8 mouse cellular contexts compared by ENCODE assay signal in genomic region chr3:122729601-122729959, GRCm38 (mm10). TPM values are rescaled to one million over a fixed set of nuclear protein-coding genes. Genes with fewer than 3 reads are reported as not detected.
DNase-seq lines count a peak whose midpoint lies in the region; ATAC-seq and TF ChIP-seq lines count a peak whose summit lies in the region.

No protein-coding gene starts in this region.

- WGBS in hindbrain, embryonic 14.5 days = 2% methylated on average over 22 of the region's 22 CpGs
- 0% methylated on average over 22 of the region's 22 CpGs for WGBS in midbrain, embryonic 12.5 days

- H3K27me3 ChIP-seq in E14TG2a.4 (ENCODE audit: insufficient read depth, low read length) = peaks cover 47% of the 10 kb centered on the region
- H3K27me3 ChIP-seq in hindbrain, embryonic 14.5 days (ENCODE audit: control insufficient read depth, insufficient read depth, low read length) = no peaks in the 10 kb centered on the region
- no peaks in the 10 kb centered on the region for H3K27me3 ChIP-seq in midbrain, embryonic 12.5 days

- peak overlapping the region; percentile 88 for H3K4me3 ChIP-seq in E14TG2a.4 (replicated peaks; ENCODE audit: low read length)
- H3K4me3 ChIP-seq in hindbrain, embryonic 14.5 days (replicated peaks; ENCODE audit: low read length) = peak overlapping the region; percentile 69
- peak overlapping the region; percentile 74 for H3K4me3 ChIP-seq in midbrain, embryonic 12.5 days

- peaks cover 12% of the 10 kb centered on the region for H3K4me1 ChIP-seq in E14TG2a.4 (replicated peaks; ENCODE audit: low read depth, low read length)
- H3K4me1 ChIP-seq in hindbrain, embryonic 14.5 days (replicated peaks; ENCODE audit: control insufficient read depth, insufficient read depth, low read length) = no peaks in the 10 kb centered on the region; the same call in 1 of the 2 replicates
- peaks cover 15% of the 10 kb centered on the region for H3K4me1 ChIP-seq in midbrain, embryonic 12.5 days

- no peaks in the 10 kb centered on the region for H3K9me3 ChIP-seq in E14TG2a.4 (ENCODE audit: low read length)
- H3K9me3 ChIP-seq in hindbrain, embryonic 14.5 days (ENCODE audit: control insufficient read depth, low read length) = no peaks in the 10 kb centered on the region
- no peaks in the 10 kb centered on the region for H3K9me3 ChIP-seq in midbrain, embryonic 12.5 days

- H3K4me2 ChIP-seq in hindbrain, embryonic 14.5 days (replicated peaks) = peak overlapping the region; percentile 87
- H3K4me2 ChIP-seq in midbrain, embryonic 12.5 days (replicated peaks) = peak overlapping the region; percentile 59

- DNase-seq in adrenal gland, postnatal 10 days = peak; percentile 80
- peak; percentile 5 for DNase-seq in frontal cortex, postnatal 36 days (ENCODE audit: low spot score in 2 of 2)
- peak; percentile 30 for DNase-seq in hindbrain, embryonic 14.5 days (ENCODE audit: low spot score)
- peak; percentile 40 for DNase-seq in liver
- peak; percentile 72 for DNase-seq in testis, postnatal 10 days (ENCODE audit: low spot score)
- no peak for DNase-seq in Muller cell, postnatal 12 days (ENCODE audit: inconsistent ontology term)

- no peak for TF ChIP-seq CTCF in E14TG2a.4 (conservative IDR thresholded peaks at IDR 0.05; ENCODE audit: low read length)

- peak overlapping the region; percentile 58 for H3K27ac ChIP-seq in hindbrain, embryonic 14.5 days
- H3K27ac ChIP-seq in midbrain, embryonic 12.5 days (replicated peaks) = peak overlapping the region; percentile 86

- no peaks in the 10 kb centered on the region for H3K36me3 ChIP-seq in E14TG2a.4 (ENCODE audit: insufficient read depth, low read length)
- H3K36me3 ChIP-seq in hindbrain, embryonic 14.5 days (replicated peaks; ENCODE audit: control insufficient read depth, insufficient read depth) = no peaks in the 10 kb centered on the region
- H3K36me3 ChIP-seq in midbrain, embryonic 12.5 days = no peaks in the 10 kb centered on the region

- peak; percentile 71; the same call in 1 of the 2 replicates for ATAC-seq in hindbrain, embryonic 14.5 days (ENCODE audit: low FRiP score)
- peak; percentile 72 for ATAC-seq in midbrain, embryonic 12.5 days (ENCODE audit: low FRiP score, low read depth)

- H3K9ac ChIP-seq in hindbrain, embryonic 14.5 days = peak overlapping the region; percentile 72
- H3K9ac ChIP-seq in midbrain, embryonic 12.5 days (replicated peaks) = peak overlapping the region; percentile 83

RNA-seq across cellular contexts. Expression of gene Pde5a, which starts 0.8 kb away (rescaled TPM):
- total RNA-seq in adrenal gland, postnatal 10 days (2021) = 10 to 100 TPM; 20.4 to 21.2 TPM
- polyA plus RNA-seq in hindbrain, embryonic 14.5 days (2014; fragmentation: Nextera tagmentation; extraction: Ambion mirVana) = 2.6 and 3.0 TPM in 2 replicates
- 3.6 and 4.3 TPM in 2 replicates for polyA plus RNA-seq in midbrain, embryonic 12.5 days (2016; fragmentation: Nextera tagmentation; extraction: Ambion mirVana)
